Mouse (Mus musculus) thymus, adult 2 months (tissue): Measurements from ENCODE around the gene Dnph1.

Experiments
- CTCF ChIP-seq: fragments of 200-500 bp; IDR thresholded peaks from 2 replicates; pipeline ENCODE4 v1.5.1; 2012; ENCODE audit warnings: mild to moderate bottlenecking, control low read depth, low read length, moderate library complexity, borderline replicate concordance; ENCODE audit not compliant: control insufficient read depth, poor library complexity, insufficient read depth; ENCODE audit errors: extremely low read depth
- POLR2A ChIP-seq: fragments of 200-500 bp; IDR thresholded peaks from 2 replicates; pipeline ENCODE4 v1.6.1; 2012; ENCODE audit warnings: mild to moderate bottlenecking, low read length, control low read depth, moderate library complexity; ENCODE audit not compliant: control insufficient read depth, poor library complexity, insufficient read depth; ENCODE audit errors: extremely low read depth

GRCm38 (mm10) chr17:46484021-46484431 is 12.5 kb upstream of the Dnph1 start:
- TF ChIP-seq CTCF (no peak), POLR2A (no peak)
